Mouse (Mus musculus): ENCODE results near the gene Ankrd66.

GRCm38 (mm10) chr17:43580456-43580855 lies 37.0 kb upstream of the Ankrd66 start:
- TF ChIP-seq EP300 (IDR thresholded peaks at IDR 0.05; ENCODE audit: low read depth), result no peak
- no peak for TF ChIP-seq CTCF (IDR thresholded peaks at IDR 0.05; ENCODE audit: low read depth)

All from liver, postnatal 0 days (tissue).